Mouse (Mus musculus) frontal cortex, adult 2 months (tissue): ENCODE results near the gene Usp38. TPM values are rescaled to one million over a fixed set of nuclear protein-coding genes. Genes with fewer than 3 reads are reported as not detected.
"Not testable (repeated sequence)": the region's sequence is repeated elsewhere in the genome, so short reads cannot be mapped to it uniquely, and the experiment has no call there.

ENCODE experiments used
- DNase-seq, 2 experiments: peaks; one replicate each; pipeline ENCODE4 v3.0.0; 2022; ENCODE audit warnings: low spot score in 1 of 2; ENCODE audit errors: extremely low spot score in 1 of 2
- polyA plus RNA-seq: library from polyadenylated mRNA; depleted of rRNA; stranded (reverse); fragments of >200 nt; gene quantifications from 2 replicates; pipeline ENCODE4 v1.2.3, GENCODE M21; 2012; rRNA removed

The Usp38 gene
- 11.5 and 11.8 TPM in 2 replicates for polyA plus RNA-seq

GRCm38 (mm10) chr8:81014789-81015699 is at the start of gene Usp38:
TSS of gene Usp38 (minus strand) at chr8:81014928.
- peak; percentile 98 to 100 for DNase-seq

- DNase-seq: no peak
These were observed 47.8 kb upstream of the Usp38 start for GRCm38 (mm10) chr8:81062566-81062965.

GRCm38 (mm10) chr8:81061950-81062349 is 47.2 kb upstream of the Usp38 start:
- peak; percentile 33 to 78 for DNase-seq

GRCm38 (mm10) chr8:81044201-81044600 is 29.5 kb upstream of the Usp38 start:
- no peak for DNase-seq

GRCm38 (mm10) chr8:81027991-81028390 is 13.3 kb upstream of the Usp38 start:
- no peak for DNase-seq

GRCm38 (mm10) chr8:81017548-81017947 is 2.8 kb upstream of the Usp38 start:
- DNase-seq: not testable (repeated sequence)

GRCm38 (mm10) chr8:81013811-81014530 is 757 bp downstream of the Usp38 start:
- DNase-seq: peak in 1 of 2 experiments; percentile 14

- DNase-seq: no peak
These were observed 2.0 kb downstream of the Usp38 start for GRCm38 (mm10) chr8:81012699-81013098.

- no peak for DNase-seq
These were observed 2.6 kb downstream of the Usp38 start for GRCm38 (mm10) chr8:81012031-81012560.

GRCm38 (mm10) chr8:81010386-81010785 is 4.3 kb downstream of the Usp38 start:
- DNase-seq: no peak

GRCm38 (mm10) chr8:81005114-81005513 is 9.6 kb downstream of the Usp38 start:
- no peak for DNase-seq

- no peak for DNase-seq
These were observed 18.1 kb downstream of the Usp38 start for GRCm38 (mm10) chr8:80996632-80997031.

GRCm38 (mm10) chr8:80991937-80992336 is 22.8 kb downstream of the Usp38 start:
- peak in 1 of 2 experiments; percentile 34 for DNase-seq

- peak in 1 of 2 experiments; percentile 48 for DNase-seq
These were observed 31.9 kb downstream of the Usp38 start for GRCm38 (mm10) chr8:80982829-80983228.

GRCm38 (mm10) chr8:80981696-80982095 is 33.0 kb downstream of the Usp38 start:
- no peak for DNase-seq

- no peak for DNase-seq
These were observed 34.7 kb downstream of the Usp38 start for GRCm38 (mm10) chr8:80980063-80980462.

GRCm38 (mm10) chr8:80977231-80977630 is 37.5 kb downstream of the Usp38 start:
- no peak for DNase-seq

GRCm38 (mm10) chr8:80971150-80971549 is 43.6 kb downstream of the Usp38 start:
- no peak for DNase-seq

- DNase-seq: no peak
These were observed 44.6 kb downstream of the Usp38 start for GRCm38 (mm10) chr8:80970000-80970685.

- DNase-seq: no peak
These were observed 45.3 kb downstream of the Usp38 start for GRCm38 (mm10) chr8:80969423-80969822.

GRCm38 (mm10) chr8:80963095-80963494 is 51.6 kb downstream of the Usp38 start:
- no peak for DNase-seq
